In genomic region chr1:106736211-106736610, GRCm38 (mm10) we compare ENCODE assay signal across 17 mouse cellular contexts. TPM values are rescaled to one million over a fixed set of nuclear protein-coding genes. Genes with fewer than 3 reads are reported as not detected.
"Had no signal": no experiment of that assay in that cellular context is flagged by ENCODE, and none has a peak within 500 bp of the region (broad histone marks: within the 10 kb centered on the region; RNA-seq: fewer than 3 reads in every experiment).

No protein-coding gene starts in this region.

- H3K9me3 ChIP-seq: embryonic facial prominence, embryonic 10.5 days; embryonic facial prominence, embryonic 12.5 days; embryonic facial prominence, embryonic 13.5 days; embryonic facial prominence, embryonic 15.5 days; forebrain, embryonic 10.5 days; forebrain, embryonic 12.5 days; forebrain, embryonic 13.5 days; forebrain, embryonic 15.5 days had no signal

- H3K9ac ChIP-seq: embryonic facial prominence, embryonic 12.5 days; embryonic facial prominence, embryonic 13.5 days; embryonic facial prominence, embryonic 15.5 days; forebrain, embryonic 12.5 days; forebrain, embryonic 13.5 days; forebrain, embryonic 15.5 days; forebrain, postnatal 0 days had no signal

- H3K4me3 ChIP-seq: embryonic facial prominence, embryonic 10.5 days; embryonic facial prominence, embryonic 12.5 days; embryonic facial prominence, embryonic 13.5 days; embryonic facial prominence, embryonic 15.5 days; erythroblast, embryonic 14.5 days; forebrain, embryonic 10.5 days; forebrain, embryonic 12.5 days; forebrain, embryonic 13.5 days; forebrain, embryonic 15.5 days; gastrocnemius, adult 2 months; heart, adult 2 months had no signal

- H3K27me3 ChIP-seq: embryonic facial prominence, embryonic 12.5 days; embryonic facial prominence, embryonic 13.5 days; embryonic facial prominence, embryonic 15.5 days; forebrain, embryonic 12.5 days; forebrain, embryonic 13.5 days; forebrain, embryonic 15.5 days had no signal

- H3K4me1 ChIP-seq: embryonic facial prominence, embryonic 10.5 days; embryonic facial prominence, embryonic 12.5 days; embryonic facial prominence, embryonic 13.5 days; embryonic facial prominence, embryonic 15.5 days; forebrain, embryonic 10.5 days; forebrain, embryonic 12.5 days; forebrain, embryonic 13.5 days; forebrain, embryonic 15.5 days had no signal

- ATAC-seq: forebrain, embryonic 13.5 days; forebrain, embryonic 16.5 days; forebrain, postnatal 0 days had no signal

- DNase-seq: gastrocnemius, adult 2 months; gastrocnemius, postnatal 14 days; gastrocnemius, postnatal 25 days; gastrocnemius, postnatal 36 days; heart, adult 11 months had no signal

- H3K27ac ChIP-seq: embryonic facial prominence, embryonic 10.5 days; embryonic facial prominence, embryonic 12.5 days; embryonic facial prominence, embryonic 13.5 days; embryonic facial prominence, embryonic 15.5 days; forebrain, embryonic 10.5 days; forebrain, embryonic 12.5 days; forebrain, embryonic 13.5 days; forebrain, embryonic 15.5 days; gastrocnemius, adult 2 months; heart, adult 2 months had no signal

- H3K4me2 ChIP-seq: embryonic facial prominence, embryonic 12.5 days; embryonic facial prominence, embryonic 13.5 days; embryonic facial prominence, embryonic 15.5 days; forebrain, embryonic 12.5 days; forebrain, embryonic 13.5 days; forebrain, embryonic 15.5 days had no signal

RNA-seq across cellular contexts. Expression of gene Bcl2, which starts 22.1 kb away (rescaled TPM):
- polyA plus RNA-seq: erythroblast, embryonic 14.5 days had no signal
